Mouse (Mus musculus) liver, postnatal 0 days (tissue): ENCODE results near the gene Pla2r1. TPM values are rescaled to one million over a fixed set of nuclear protein-coding genes. Genes with fewer than 3 reads are reported as not detected.

Source experiments
- ATAC-seq: fragments of 200-750 bp; cut with Nextera tagmentation; 2 replicates; pipeline ENCODE4 v1.8.0; 2017; ENCODE audit warnings: mild to moderate bottlenecking, moderate library complexity
- DNase-seq: peaks from one replicate; pipeline ENCODE4 v3.0.0-alpha.2; 2016
- H3K27ac ChIP-seq: fragments of 300-500 bp; sonication (generic); 2 replicates; pipeline ENCODE4 v1.5.1; 2014; ENCODE audit warnings: antibody characterized with exemption, moderate library complexity, mild to moderate bottlenecking, low read depth
- H3K27me3 ChIP-seq: fragments of 300-500 bp; sonication (generic); 2 replicates; pipeline ENCODE4 v1.6.1; 2014; ENCODE audit warnings: low read length, control low read depth, mixed read lengths; ENCODE audit not compliant: insufficient read depth
- H3K36me3 ChIP-seq: fragments of 300-500 bp; sonication (generic); replicated peaks from 2 replicates; pipeline ENCODE4 v1.6.1; 2014; ENCODE audit warnings: mild to moderate bottlenecking, control low read depth, low read length, moderate library complexity, mixed read lengths; ENCODE audit not compliant: insufficient read depth
- H3K4me1 ChIP-seq: fragments of 300-500 bp; sonication (generic); 2 replicates; pipeline ENCODE4 v1.6.1; 2014; ENCODE audit warnings: antibody characterized with exemption, mild to moderate bottlenecking, control low read depth; ENCODE audit not compliant: insufficient read depth
- H3K4me2 ChIP-seq: fragments of 300-500 bp; sonication (generic); 2 replicates; pipeline ENCODE4 v1.6.1; 2014; ENCODE audit warnings: low read depth, mild to moderate bottlenecking, low read length, moderate library complexity, mixed read lengths
- H3K4me3 ChIP-seq: fragments of 300-500 bp; sonication (generic); 2 replicates; pipeline ENCODE4 v1.5.1; 2014; ENCODE audit warnings: low read depth, low read length
- H3K9ac ChIP-seq: fragments of 300-500 bp; sonication (generic); replicated peaks from 2 replicates; pipeline ENCODE4 v1.6.1; 2014; ENCODE audit warnings: mild to moderate bottlenecking, moderate library complexity
- H3K9me3 ChIP-seq: fragments of 300-500 bp; sonication (generic); 2 replicates; pipeline ENCODE4 v1.6.1; 2016; ENCODE audit warnings: mild to moderate bottlenecking, control low read depth, low read length, mixed read lengths
- CTCF ChIP-seq: sonication (generic); IDR thresholded peaks from 2 replicates; pipeline ENCODE4 v1.5.1; 2016; ENCODE audit warnings: antibody characterized with exemption, low read depth
- EP300 ChIP-seq: IDR thresholded peaks from 2 replicates; pipeline ENCODE4 v1.6.1; 2016; ENCODE audit warnings: antibody characterized with exemption, low read depth, mild to moderate bottlenecking
- WGBS: fragments of 180-500 bp; shearing (Covaris S2); extraction: QIAGEN DNeasy Blood & Tissue Kit; methylation state at CpG from one replicate; pipeline ENCODE4 v1.1.7; 2014; ENCODE audit not compliant: insufficient replicate concordance; 5-methylcytosine and 5-hydroxymethylcytosine counted together
- polyA plus RNA-seq: library from polyadenylated mRNA; unstranded; fragments of >200 nt; fragmentation: Nextera tagmentation; extraction: Ambion mirVana; gene quantifications from 2 replicates; pipeline ENCODE4 v1.2.1, GENCODE M21; 2015

Gene Pla2r1
- polyA plus RNA-seq, 1 experiment from 2014 or later: 0.35 TPM

- Histone ChIP-seq H3K4me1 (no peaks in the 10 kb centered on the region), H3K9ac (no peak overlapping the region), H3K9me3 (no peaks in the 10 kb centered on the region), H3K36me3 (no peaks in the 10 kb centered on the region), H3K27ac (no peak overlapping the region), H3K4me2 (no peak overlapping the region), H3K27me3 (no peaks in the 10 kb centered on the region), H3K4me3 (no peak overlapping the region)
- no peak for DNase-seq
- WGBS: 74% methylated on average over 5 of the region's 5 CpGs
- TF ChIP-seq CTCF (no peak), EP300 (no peak)
- no peak for ATAC-seq
These were observed 14.4 kb downstream of the Pla2r1 start for GRCm38 (mm10) chr2:60538710-60539109.

DNA sequence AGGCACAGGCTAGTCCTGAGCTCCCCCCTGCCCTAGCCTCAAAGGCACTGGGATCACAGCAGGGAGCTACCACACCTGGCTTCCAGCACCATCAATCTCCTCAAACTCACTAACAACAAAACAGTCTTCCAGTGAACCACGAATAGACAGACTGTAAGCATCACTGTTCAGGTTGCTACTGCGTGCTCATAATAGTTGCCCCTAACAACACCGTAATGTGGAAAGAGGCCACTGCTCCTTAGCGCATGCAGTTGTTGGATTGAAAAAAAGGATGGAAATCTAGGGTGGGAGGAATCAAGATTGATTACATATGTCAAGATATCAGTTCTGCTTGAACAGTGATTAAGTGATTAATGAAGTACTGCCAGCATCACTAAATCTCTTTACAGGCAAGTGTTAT lies 14.8 kb downstream of the Pla2r1 start:
- TF ChIP-seq EP300 (no peak), CTCF (no peak)
- no peaks in the 10 kb centered on the region for H3K9me3 ChIP-seq
- H3K27me3 ChIP-seq: no peaks in the 10 kb centered on the region
- H3K9ac ChIP-seq: no peak overlapping the region
- DNase-seq (no peak), ATAC-seq (no peak)
- H3K4me1 ChIP-seq: no peaks in the 10 kb centered on the region
- H3K4me3 ChIP-seq: no peak overlapping the region
- H3K27ac ChIP-seq: no peak overlapping the region
- H3K4me2 ChIP-seq: no peak overlapping the region
- 90% methylated on average over 4 of the region's 4 CpGs for WGBS
- H3K36me3 ChIP-seq: no peaks in the 10 kb centered on the region

DNA sequence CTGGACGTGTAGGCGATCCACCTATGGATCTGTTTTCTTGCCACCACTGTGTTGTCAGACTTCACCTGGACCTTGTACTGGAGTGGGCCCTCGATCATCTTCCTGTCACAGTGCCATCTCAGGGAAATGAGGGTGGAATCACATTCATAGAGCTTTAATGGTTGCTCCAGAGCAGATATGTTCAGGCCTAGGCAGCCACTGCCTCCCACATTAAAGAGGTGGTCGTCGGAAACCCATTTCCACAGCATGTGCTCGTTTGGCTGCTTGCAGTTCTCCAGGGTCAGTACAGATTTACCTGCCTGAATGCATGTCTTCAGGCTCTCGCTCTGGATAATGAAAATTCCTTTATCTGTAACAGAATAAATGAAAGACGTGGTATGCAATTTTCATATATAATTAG lies 18.4 kb downstream of the Pla2r1 start:
- H3K4me1 ChIP-seq: no peaks in the 10 kb centered on the region
- no peaks in the 10 kb centered on the region for H3K9me3 ChIP-seq
- H3K36me3 ChIP-seq: no peaks in the 10 kb centered on the region
- H3K27ac ChIP-seq: no peak overlapping the region
- TF ChIP-seq EP300 (no peak), CTCF (no peak)
- no peak overlapping the region for H3K4me2 ChIP-seq
- no peak for ATAC-seq
- WGBS: 78% methylated on average over 8 of the region's 8 CpGs
- DNase-seq: no peak
- H3K9ac ChIP-seq: no peak overlapping the region
- H3K27me3 ChIP-seq: no peaks in the 10 kb centered on the region
- no peak overlapping the region for H3K4me3 ChIP-seq

- no peak for DNase-seq
- TF ChIP-seq EP300 (no peak), CTCF (no peak)
- no peaks in the 10 kb centered on the region for H3K36me3 ChIP-seq
- no peak overlapping the region for H3K4me2 ChIP-seq
- 68% methylated on average over 3 of the region's 3 CpGs for WGBS
- no peak overlapping the region for H3K27ac ChIP-seq
- H3K4me1 ChIP-seq: no peaks in the 10 kb centered on the region
- no peak overlapping the region for H3K9ac ChIP-seq
- no peak for ATAC-seq
- no peaks in the 10 kb centered on the region for H3K9me3 ChIP-seq
- no peak overlapping the region for H3K4me3 ChIP-seq
- H3K27me3 ChIP-seq: no peaks in the 10 kb centered on the region
These were observed 20.1 kb downstream of the Pla2r1 start for GRCm38 (mm10) chr2:60533026-60533425.

DNA sequence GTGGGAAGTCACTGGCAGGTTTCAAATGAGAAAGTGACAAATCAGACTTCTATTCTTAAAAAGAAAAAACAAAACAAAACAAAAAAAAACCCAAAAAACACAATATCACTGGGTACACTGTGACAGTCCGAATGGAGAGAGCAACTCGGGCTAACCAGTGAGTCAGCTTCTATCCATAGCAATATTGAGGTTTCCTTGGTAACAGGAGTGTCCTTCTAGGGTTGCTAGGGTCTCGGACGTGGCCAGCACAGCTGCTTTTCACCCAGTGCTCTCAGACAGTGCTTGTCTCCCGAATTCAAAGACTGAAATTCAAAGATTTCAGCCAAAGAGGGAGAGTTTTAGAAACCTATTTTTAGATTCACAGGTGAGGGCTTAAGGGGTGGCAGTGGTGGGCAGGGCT lies 20.6 kb downstream of the Pla2r1 start:
- no peaks in the 10 kb centered on the region for H3K27me3 ChIP-seq
- ATAC-seq: no peak
- H3K4me1 ChIP-seq: no peaks in the 10 kb centered on the region
- WGBS: 57% methylated on average over 5 of the region's 5 CpGs
- no peaks in the 10 kb centered on the region for H3K36me3 ChIP-seq
- H3K9me3 ChIP-seq: no peaks in the 10 kb centered on the region
- no peak overlapping the region for H3K4me3 ChIP-seq
- H3K9ac ChIP-seq: no peak overlapping the region
- H3K27ac ChIP-seq: no peak overlapping the region
- H3K4me2 ChIP-seq: no peak overlapping the region
- no peak for TF ChIP-seq EP300
- TF ChIP-seq CTCF: no peak
- DNase-seq: no peak

- H3K27me3 ChIP-seq: no peaks in the 10 kb centered on the region
- H3K9me3 ChIP-seq: no peaks in the 10 kb centered on the region
- DNase-seq: no peak
- H3K27ac ChIP-seq: no peak overlapping the region
- H3K36me3 ChIP-seq: no peaks in the 10 kb centered on the region
- H3K4me1 ChIP-seq: no peaks in the 10 kb centered on the region
- H3K9ac ChIP-seq: no peak overlapping the region
- H3K4me3 ChIP-seq: no peak overlapping the region
- TF ChIP-seq CTCF: no peak
- no peak for TF ChIP-seq EP300
- H3K4me2 ChIP-seq: no peak overlapping the region
- 48% methylated on average over 8 of the region's 8 CpGs for WGBS
- no peak for ATAC-seq
These were observed 37.3 kb downstream of the Pla2r1 start for GRCm38 (mm10) chr2:60515817-60516216.

DNA sequence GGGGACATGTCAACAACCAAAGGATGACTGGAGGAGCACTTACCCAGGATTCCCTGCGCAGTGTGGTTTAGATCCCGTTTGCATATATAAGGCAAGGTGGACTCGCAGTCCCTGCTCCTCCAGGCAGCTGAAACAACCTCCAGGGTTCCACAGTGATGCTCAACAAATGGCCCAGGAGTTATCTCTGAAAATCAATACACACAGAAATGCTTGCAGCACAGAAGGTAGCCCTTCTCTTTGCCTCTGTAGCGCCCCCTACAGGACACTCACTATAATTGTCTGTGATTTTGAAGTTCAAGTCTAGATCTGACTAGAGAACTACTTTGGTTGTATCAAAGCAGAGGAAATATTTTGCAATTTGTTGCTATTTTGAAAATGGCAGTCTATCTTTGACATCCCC lies 38.2 kb downstream of the Pla2r1 start:
- no peak overlapping the region for H3K4me2 ChIP-seq
- no peaks in the 10 kb centered on the region for H3K36me3 ChIP-seq
- H3K9ac ChIP-seq: no peak overlapping the region
- no peak overlapping the region for H3K4me3 ChIP-seq
- DNase-seq: no peak
- H3K27ac ChIP-seq: no peak overlapping the region
- no peaks in the 10 kb centered on the region for H3K9me3 ChIP-seq
- H3K27me3 ChIP-seq: no peaks in the 10 kb centered on the region
- WGBS: 68% methylated on average over 4 of the region's 4 CpGs
- no peaks in the 10 kb centered on the region for H3K4me1 ChIP-seq
- no peak for ATAC-seq
- no peak for TF ChIP-seq EP300
- TF ChIP-seq CTCF: peak; percentile 51
